Mouse (Mus musculus) heart, postnatal 36 days (tissue): ENCODE data around the gene St6gal1. TPM values are rescaled to one million over a fixed set of nuclear protein-coding genes. Genes with fewer than 3 reads are reported as not detected.

Source experiments
- DNase-seq, 2 experiments: peaks; one replicate each; pipeline ENCODE4 v3.0.0; 2021 to 2022
- intact Hi-C: fragments of 180-260 bp; cut with DNase I; formaldehyde crosslinking; loops from one replicate; pipeline ENCODE4 v1.15.1; 2025
- total RNA-seq, 2 experiments: library from RNA; stranded (reverse); gene quantifications; 2 replicates each; pipeline ENCODE4 v1.2.3; 2021

The St6gal1 gene
- total RNA-seq, 2 experiments from 2014 or later, result 9.2 to 10.0 TPM

GRCm38 (mm10) chr16:23271746-23272520, 47.4 kb downstream of the St6gal1 start:
- DNase-seq, result no peak
- intact Hi-C loops, result no loop called here

- intact Hi-C loops, result no loop called here
These were observed 48.1 kb downstream of the St6gal1 start for GRCm38 (mm10) chr16:23272521-23273230.

GRCm38 (mm10) chr16:23274005-23274404, 49.5 kb downstream of the St6gal1 start:
- intact Hi-C loops, result no loop called here
- no peak for DNase-seq

More at GRCm38 (mm10) chr16:23272521-23273230, 48.1 kb downstream of the St6gal1 start:
- DNase-seq, result no peak

GRCm38 (mm10) chr16:23274606-23275310, 50.2 kb downstream of the St6gal1 start:
- DNase-seq, result no peak
- intact Hi-C loops, result no loop called here

- intact Hi-C loops, result no loop called here
- DNase-seq, result no peak
These were observed 51.1 kb downstream of the St6gal1 start for GRCm38 (mm10) chr16:23275661-23276060.

GRCm38 (mm10) chr16:23279879-23280741, 55.6 kb downstream of the St6gal1 start:
- intact Hi-C loops, result no loop called here
- DNase-seq, result no peak

- DNase-seq, result no peak
These were observed 56.2 kb downstream of the St6gal1 start for GRCm38 (mm10) chr16:23280742-23281090.

GRCm38 (mm10) chr16:23282241-23282640, 57.7 kb downstream of the St6gal1 start:
- intact Hi-C loops, result no loop called here
- no peak for DNase-seq

More at GRCm38 (mm10) chr16:23280742-23281090, 56.2 kb downstream of the St6gal1 start:
- intact Hi-C loops, result no loop called here

- DNase-seq, result no peak
- intact Hi-C loops, result no loop called here
These were observed 58.4 kb downstream of the St6gal1 start for GRCm38 (mm10) chr16:23282941-23283340.

- DNase-seq, result no peak
- intact Hi-C loops, result no loop called here
These were observed 59.1 kb downstream of the St6gal1 start for GRCm38 (mm10) chr16:23283677-23284076.

- DNase-seq, result no peak
- intact Hi-C loops, result no loop called here
These were observed 60.2 kb downstream of the St6gal1 start for GRCm38 (mm10) chr16:23284470-23285394.

- DNase-seq, result no peak
- intact Hi-C loops, result no loop called here
These were observed 62.0 kb downstream of the St6gal1 start for GRCm38 (mm10) chr16:23286380-23287097.

- intact Hi-C loops, result no loop called here
- DNase-seq, result no peak
These were observed 62.9 kb downstream of the St6gal1 start for GRCm38 (mm10) chr16:23287312-23288040.

GRCm38 (mm10) chr16:23288103-23288502, 63.6 kb downstream of the St6gal1 start:
- intact Hi-C loops, result no loop called here
- no peak for DNase-seq

GRCm38 (mm10) chr16:23289424-23289823, 64.9 kb downstream of the St6gal1 start:
- intact Hi-C loops, result no loop called here
- no peak for DNase-seq

GRCm38 (mm10) chr16:23290171-23290570, 65.6 kb downstream of the St6gal1 start:
- intact Hi-C loops, result loop anchor here (2.0 kb wide), 1 partner anchor 63 kb away; no protein-coding TSS in a partner anchor

GRCm38 (mm10) chr16:23291521-23291920, 67.0 kb downstream of the St6gal1 start:
- intact Hi-C loops, result loop anchor here (2.0 kb wide), 1 partner anchor 65 kb away; no protein-coding TSS in a partner anchor
- DNase-seq, result peak; percentile 53 to 66

More at GRCm38 (mm10) chr16:23290171-23290570, 65.6 kb downstream of the St6gal1 start:
- DNase-seq, result no peak

- intact Hi-C loops, result no loop called here
- DNase-seq, result no peak
These were observed 69.7 kb downstream of the St6gal1 start for GRCm38 (mm10) chr16:23294236-23294635.
